Mouse (Mus musculus) induced T-regulatory cell, adult 2 months (primary cell): Measurements from ENCODE around the gene Ptbp3.
A peak's percentile ranks its signal among the peaks of the same experiment; 100 is the strongest.

Experiments used
- DNase-seq: peaks from one replicate; pipeline ENCODE4 v3.0.0-alpha.2; 2012; ENCODE audit warnings: low read depth

Gene Ptbp3

GRCm38 (mm10) chr4:59505481-59505880 lies 43.7 kb downstream of the Ptbp3 start:
- peak; percentile 41 for DNase-seq

GRCm38 (mm10) chr4:59491097-59491496 lies 58.1 kb downstream of the Ptbp3 start:
- no peak for DNase-seq

- no peak for DNase-seq
Measured at GRCm38 (mm10) chr4:59471306-59471705, 77.9 kb downstream of the Ptbp3 start.

GRCm38 (mm10) chr4:59465449-59465848 lies 83.7 kb downstream of the Ptbp3 start:
- DNase-seq = no peak

- DNase-seq = no peak
Measured at GRCm38 (mm10) chr4:59464661-59465060, 84.5 kb downstream of the Ptbp3 start.

GRCm38 (mm10) chr4:59462494-59462893 lies 86.7 kb downstream of the Ptbp3 start:
- DNase-seq = no peak

- DNase-seq = no peak
Measured at GRCm38 (mm10) chr4:59461116-59461727, 87.9 kb downstream of the Ptbp3 start.

GRCm38 (mm10) chr4:59459216-59459955 lies 89.8 kb downstream of the Ptbp3 start:
- DNase-seq = no peak

- no peak for DNase-seq
Measured at GRCm38 (mm10) chr4:59457941-59458340, 91.2 kb downstream of the Ptbp3 start.

GRCm38 (mm10) chr4:59457091-59457490 lies 92.1 kb downstream of the Ptbp3 start:
- DNase-seq = no peak

GRCm38 (mm10) chr4:59455465-59455864 lies 93.7 kb downstream of the Ptbp3 start:
- no peak for DNase-seq

- no peak for DNase-seq
Measured at GRCm38 (mm10) chr4:59454046-59454445, 95.1 kb downstream of the Ptbp3 start.

GRCm38 (mm10) chr4:59452503-59452933 lies 96.6 kb downstream of the Ptbp3 start:
- no peak for DNase-seq

GRCm38 (mm10) chr4:59450906-59451305 lies 98.3 kb downstream of the Ptbp3 start:
- DNase-seq = no peak

GRCm38 (mm10) chr4:59450234-59450854 lies 98.8 kb downstream of the Ptbp3 start:
- DNase-seq = no peak

GRCm38 (mm10) chr4:59447296-59447695 lies 101.9 kb downstream of the Ptbp3 start:
- no peak for DNase-seq

- no peak for DNase-seq
Measured at GRCm38 (mm10) chr4:59445516-59445915, 103.6 kb downstream of the Ptbp3 start.

- no peak for DNase-seq
Measured at GRCm38 (mm10) chr4:59444994-59445393, 104.2 kb downstream of the Ptbp3 start.

GRCm38 (mm10) chr4:59444085-59444484 lies 105.1 kb downstream of the Ptbp3 start:
- no peak for DNase-seq

- DNase-seq = no peak
Measured at GRCm38 (mm10) chr4:59441265-59441664, 107.9 kb downstream of the Ptbp3 start.

GRCm38 (mm10) chr4:59439960-59440359 lies 109.2 kb downstream of the Ptbp3 start:
- DNase-seq = no peak

GRCm38 (mm10) chr4:59439041-59439440 lies 110.1 kb downstream of the Ptbp3 start:
- DNase-seq = no peak
